ENCODE assay signal across 7 mouse cellular contexts in genomic region chr8:123064072-123064471, GRCm38 (mm10). TPM values are rescaled to one million over a fixed set of nuclear protein-coding genes. Genes with fewer than 3 reads are reported as not detected.
DNase-seq lines count a peak whose midpoint lies in the region; ATAC-seq and TF ChIP-seq lines count a peak whose summit lies in the region.

No protein-coding gene starts in this region.

- H3K9me3 ChIP-seq in forebrain, embryonic 16.5 days (ENCODE audit: control insufficient read depth, low read length), result no peaks in the 10 kb centered on the region
- H3K9me3 ChIP-seq in liver, embryonic 12.5 days (replicated peaks), result no peaks in the 10 kb centered on the region
- no peaks in the 10 kb centered on the region for H3K9me3 ChIP-seq in stomach, postnatal 0 days (ENCODE audit: control insufficient read depth, low read length)

- DNase-seq in spleen, adult 2 months (ENCODE audit: low read depth in 1 of 2, low spot score in 2 of 2), result no peak
- DNase-seq in spleen, adult 12 weeks (ENCODE audit: low spot score), result no peak
- no peak for DNase-seq in stomach, postnatal 0 days (ENCODE audit: low spot score)
- no peak for DNase-seq in cerebellum, postnatal 4 days (ENCODE audit: low spot score in 2 of 2)
- no peak for DNase-seq in thymus, postnatal 36 days

- ATAC-seq in forebrain, embryonic 16.5 days, result no peak
- no peak for ATAC-seq in liver, embryonic 12.5 days
- ATAC-seq in stomach, postnatal 0 days (ENCODE audit: low FRiP score, low TSS enrichment), result no peak

- H3K27me3 ChIP-seq in spleen, adult 2 months (ENCODE audit: control insufficient read depth, insufficient read depth, low read length), result no peaks in the 10 kb centered on the region
- H3K27me3 ChIP-seq in forebrain, embryonic 16.5 days (replicated peaks; ENCODE audit: control insufficient read depth, insufficient read depth, low read length), result no peaks in the 10 kb centered on the region
- H3K27me3 ChIP-seq in liver, embryonic 12.5 days (replicated peaks), result no peaks in the 10 kb centered on the region
- no peaks in the 10 kb centered on the region for H3K27me3 ChIP-seq in stomach, postnatal 0 days (ENCODE audit: control insufficient read depth, insufficient read depth, low read length)

- TF ChIP-seq CTCF in spleen, adult 2 months (IDR thresholded peaks at IDR 0.05; ENCODE audit: extremely low read depth, insufficient read depth, insufficient read length, insufficient replicate concordance), result no peak
- no peak for TF ChIP-seq CTCF in stomach, postnatal 0 days (IDR thresholded peaks at IDR 0.05; ENCODE audit: low read depth)

- 90% methylated on average over 4 of the region's 4 CpGs for WGBS in spleen, adult 2 months
- 77% methylated on average over 4 of the region's 4 CpGs for WGBS in forebrain, embryonic 16.5 days
- 80% methylated on average over 4 of the region's 4 CpGs for WGBS in liver, embryonic 12.5 days (ENCODE audit: insufficient replicate concordance)
- 78% methylated on average over 4 of the region's 4 CpGs for WGBS in stomach, postnatal 0 days

- H3K36me3 ChIP-seq in spleen, adult 2 months (ENCODE audit: control insufficient read depth, insufficient read depth, low read length), result no peaks in the 10 kb centered on the region
- no peaks in the 10 kb centered on the region for H3K36me3 ChIP-seq in forebrain, embryonic 16.5 days (ENCODE audit: control insufficient read depth, insufficient read depth)
- H3K36me3 ChIP-seq in liver, embryonic 12.5 days, result peaks cover 19% of the 10 kb centered on the region
- no peaks in the 10 kb centered on the region for H3K36me3 ChIP-seq in stomach, postnatal 0 days (ENCODE audit: control insufficient read depth, insufficient read depth, low read length)

- TF ChIP-seq POLR2A in spleen, adult 2 months (IDR thresholded peaks at IDR 0.05; ENCODE audit: low read depth, low read length), result no peak

- no peak for TF ChIP-seq EP300 in stomach, postnatal 0 days (optimal IDR thresholded peaks at IDR 0.05)

- H3K9ac ChIP-seq in forebrain, embryonic 16.5 days (replicated peaks; ENCODE audit: low read depth, low read length), result no peak overlapping the region
- peak overlapping the region; percentile 90 for H3K9ac ChIP-seq in liver, embryonic 12.5 days
- no peak overlapping the region for H3K9ac ChIP-seq in stomach, postnatal 0 days (ENCODE audit: low read length)

- peak overlapping the region; percentile 95 for H3K27ac ChIP-seq in spleen, adult 2 months (ENCODE audit: insufficient read depth, low read length)
- no peak overlapping the region for H3K27ac ChIP-seq in forebrain, embryonic 16.5 days (ENCODE audit: low read length)
- no peak overlapping the region for H3K27ac ChIP-seq in liver, embryonic 12.5 days
- no peak overlapping the region for H3K27ac ChIP-seq in stomach, postnatal 0 days (replicated peaks)

- peaks cover 11% of the 10 kb centered on the region; the same call in 1 of the 2 replicates for H3K4me1 ChIP-seq in spleen, adult 2 months (ENCODE audit: control insufficient read depth, insufficient read depth, insufficient read length)
- peaks cover 22% of the 10 kb centered on the region for H3K4me1 ChIP-seq in forebrain, embryonic 16.5 days (replicated peaks; ENCODE audit: control insufficient read depth, insufficient read depth, low read length)
- H3K4me1 ChIP-seq in liver, embryonic 12.5 days, result peaks cover 32% of the 10 kb centered on the region
- no peaks in the 10 kb centered on the region for H3K4me1 ChIP-seq in stomach, postnatal 0 days (replicated peaks; ENCODE audit: control insufficient read depth, insufficient read depth)

- H3K4me2 ChIP-seq in forebrain, embryonic 16.5 days (ENCODE audit: low read length), result peak overlapping the region; percentile 78; the same call in 1 of the 2 replicates
- H3K4me2 ChIP-seq in liver, embryonic 12.5 days, result peak overlapping the region; percentile 79
- H3K4me2 ChIP-seq in stomach, postnatal 0 days (replicated peaks; ENCODE audit: low read depth), result peak overlapping the region; percentile 69; the same call in 1 of the 2 replicates

- no peak overlapping the region for H3K4me3 ChIP-seq in spleen, adult 2 months (ENCODE audit: extremely low read depth, insufficient read depth, insufficient read length)
- no peak overlapping the region for H3K4me3 ChIP-seq in forebrain, embryonic 16.5 days (replicated peaks; ENCODE audit: low read length)
- H3K4me3 ChIP-seq in liver, embryonic 12.5 days, result peak overlapping the region; percentile 80
- H3K4me3 ChIP-seq in stomach, postnatal 0 days (ENCODE audit: low read depth, low read length), result no peak overlapping the region

RNA-seq across cellular contexts. Expression of gene Spg7, which starts 1.3 kb away (rescaled TPM):
- polyA plus RNA-seq in spleen, adult 2 months (2012; rRNA removed), result 62.6 and 74.1 TPM in 2 replicates
- 45.3 and 51.8 TPM in 2 replicates for polyA plus RNA-seq in forebrain, embryonic 16.5 days (2015; fragmentation: Nextera tagmentation; extraction: Ambion mirVana)
- 40.0 TPM in 2 replicates for polyA plus RNA-seq in liver, embryonic 12.5 days (2016; fragmentation: Nextera tagmentation; extraction: Ambion mirVana)
- 29.6 and 32.0 TPM in 2 replicates for polyA plus RNA-seq in stomach, postnatal 0 days (2015; fragmentation: Nextera tagmentation; extraction: Ambion mirVana)

RNA-seq across cellular contexts. Expression of gene Ankrd11, which starts 22.0 kb away (rescaled TPM):
- polyA plus RNA-seq in spleen, adult 2 months (2012; rRNA removed), result 76.3 and 77.7 TPM in 2 replicates
- polyA plus RNA-seq in forebrain, embryonic 16.5 days (2015; fragmentation: Nextera tagmentation; extraction: Ambion mirVana), result 30.3 and 33.6 TPM in 2 replicates
- polyA plus RNA-seq in liver, embryonic 12.5 days (2016; fragmentation: Nextera tagmentation; extraction: Ambion mirVana), result 43.9 and 44.0 TPM in 2 replicates
- 35.0 and 35.8 TPM in 2 replicates for polyA plus RNA-seq in stomach, postnatal 0 days (2015; fragmentation: Nextera tagmentation; extraction: Ambion mirVana)

RNA-seq across cellular contexts. Expression of gene Rpl13, which starts 38.1 kb away (rescaled TPM):
- 2,207 and 4,905 TPM in 2 replicates for polyA plus RNA-seq in spleen, adult 2 months (2012; rRNA removed)
- 777 and 810 TPM in 2 replicates for polyA plus RNA-seq in forebrain, embryonic 16.5 days (2015; fragmentation: Nextera tagmentation; extraction: Ambion mirVana)
- 1,452 and 1,476 TPM in 2 replicates for polyA plus RNA-seq in liver, embryonic 12.5 days (2016; fragmentation: Nextera tagmentation; extraction: Ambion mirVana)
- polyA plus RNA-seq in stomach, postnatal 0 days (2015; fragmentation: Nextera tagmentation; extraction: Ambion mirVana), result 1,460 and 1,506 TPM in 2 replicates

RNA-seq across cellular contexts. Expression of gene Cpne7, which starts 53.1 kb away (rescaled TPM):
- 2.5 and 2.9 TPM in 2 replicates for polyA plus RNA-seq in spleen, adult 2 months (2012; rRNA removed)
- polyA plus RNA-seq in forebrain, embryonic 16.5 days (2015; fragmentation: Nextera tagmentation; extraction: Ambion mirVana), result 2.8 and 7.3 TPM in 2 replicates
- 2.8 and 2.9 TPM in 2 replicates for polyA plus RNA-seq in liver, embryonic 12.5 days (2016; fragmentation: Nextera tagmentation; extraction: Ambion mirVana)
- 1.4 TPM in 2 replicates for polyA plus RNA-seq in stomach, postnatal 0 days (2015; fragmentation: Nextera tagmentation; extraction: Ambion mirVana)
